Mouse (Mus musculus) lung, adult 2 months (tissue): ENCODE results near the gene Cryzl1.

Source experiments
- CTCF ChIP-seq: fragments of 200-500 bp; IDR thresholded peaks from 2 replicates; pipeline ENCODE4 v1.5.1; 2011; ENCODE audit warnings: mild to moderate bottlenecking, low read length, control low read depth; ENCODE audit not compliant: insufficient read depth
- POLR2A ChIP-seq: fragments of 200-500 bp; IDR thresholded peaks from 2 replicates; pipeline ENCODE4 v1.6.1; 2011; ENCODE audit warnings: low read depth, mild to moderate bottlenecking, control low read depth, low read length, borderline replicate concordance; ENCODE audit errors: extremely low read depth

GRCm38 (mm10) chr16:91740918-91741255 lies 12.1 kb upstream of the Cryzl1 start:
- no peak for TF ChIP-seq POLR2A
- TF ChIP-seq CTCF = no peak
